Mouse (Mus musculus): ENCODE measurements around the gene Cdkn2c. TPM values are rescaled to one million over a fixed set of nuclear protein-coding genes. Genes with fewer than 3 reads are reported as not detected.

Gene Cdkn2c
- total and polyA plus RNA-seq, 3 experiments: 18.6 to 26.8 TPM; not detected in 1

- Histone ChIP-seq H3K36me3 (ENCODE audit: control insufficient read depth in 1 of 2, insufficient read depth in 2 of 2, low read length in 2 of 2) (peaks cover 0 to 13% of the 10 kb centered on the region in 2 experiments; a peak in 2 of 4 replicates), H3K27me3 (ENCODE audit: control insufficient read depth in 1 of 2, insufficient read depth in 2 of 2, low read length in 2 of 2) (no peaks in the 10 kb centered on the region), H3K4me3 (ENCODE audit: control insufficient read depth in 1 of 2, insufficient read depth in 1 of 2, low read depth in 2 of 2, low read length in 2 of 2) (no peak overlapping the region), H3K79me2 (ENCODE audit: control insufficient read depth, insufficient read depth, low read length, poor library complexity) (peaks cover 9% of the 10 kb centered on the region), H3K27ac (ENCODE audit: control insufficient read depth, low read depth, low read length) (no peak overlapping the region), H3K9me3 (replicated peaks; ENCODE audit: insufficient read depth, low read length) (no peaks in the 10 kb centered on the region), H3K4me1 (ENCODE audit: control insufficient read depth in 1 of 2, insufficient read depth in 2 of 2, low read length in 2 of 2) (peaks cover 0 to 3% of the 10 kb centered on the region in 2 experiments; a peak in 2 of 4 replicates), H3K9ac (ENCODE audit: control insufficient read depth, low read depth, low read length, poor library complexity, severe bottlenecking) (no peak overlapping the region)
- peak; percentile 56 for DNase-seq (ENCODE audit: low read depth, low spot score)
- 0 out of 2 replicates have a peak, but pooled peaks have one; percentile 20 for TF ChIP-seq TBP (IDR thresholded peaks at IDR 0.05; ENCODE audit: low read depth, low read length)
- TF ChIP-seq MEF2A (IDR thresholded peaks at IDR 0.05; ENCODE audit: extremely low read depth, insufficient replicate concordance, low read depth, low read length, poor library complexity, severe bottlenecking): no peak
- no peak for TF ChIP-seq SIN3A (IDR thresholded peaks at IDR 0.05; ENCODE audit: low read length)
- no peak for TF ChIP-seq TAL1 (IDR thresholded peaks at IDR 0.05; ENCODE audit: low read length)
- no peak for TF ChIP-seq MYB (IDR thresholded peaks at IDR 0.05; ENCODE audit: low read depth, low read length)
- no peak for TF ChIP-seq CHD1 (IDR thresholded peaks at IDR 0.05; ENCODE audit: low read depth, low read length)
- TF ChIP-seq ZKSCAN1 (IDR thresholded peaks at IDR 0.05; ENCODE audit: low read depth, low read length): no peak
Measured at GRCm38 (mm10) chr4:109671941-109672340, 5.0 kb upstream of the Cdkn2c start.

GRCm38 (mm10) chr4:109670213-109670612, 3.2 kb upstream of the Cdkn2c start:
- no peaks in the 10 kb centered on the region for H3K27me3 ChIP-seq (ENCODE audit: control insufficient read depth in 1 of 2, insufficient read depth in 2 of 2, low read length in 2 of 2)
- no peak overlapping the region for H3K27ac ChIP-seq (ENCODE audit: control insufficient read depth, low read depth, low read length)
- H3K4me1 ChIP-seq (ENCODE audit: control insufficient read depth in 1 of 2, insufficient read depth in 2 of 2, low read length in 2 of 2): no peaks in the 10 kb centered on the region; a peak in 2 of 4 replicates
- H3K79me2 ChIP-seq (ENCODE audit: control insufficient read depth, insufficient read depth, low read length, poor library complexity): peaks cover 20% of the 10 kb centered on the region
- H3K36me3 ChIP-seq (ENCODE audit: control insufficient read depth in 1 of 2, insufficient read depth in 2 of 2, low read length in 2 of 2): peaks cover 0 to 9% of the 10 kb centered on the region in 2 experiments; a peak in 2 of 4 replicates
- peak; percentile 73 for DNase-seq (ENCODE audit: low read depth, low spot score)
- H3K9me3 ChIP-seq (replicated peaks; ENCODE audit: insufficient read depth, low read length): no peaks in the 10 kb centered on the region
- H3K9ac ChIP-seq (ENCODE audit: control insufficient read depth, low read depth, low read length, poor library complexity, severe bottlenecking): no peak overlapping the region
- TF ChIP-seq SMC3 (IDR thresholded peaks at IDR 0.05; ENCODE audit: low read depth, low read length) (peak; percentile 16; the same call in 1 of the 2 replicates), RCOR1 (IDR thresholded peaks at IDR 0.05; ENCODE audit: low read depth, low read length) (no peak), NELFE (IDR thresholded peaks at IDR 0.05; ENCODE audit: low read depth, low read length) (no peak), ETS1 (IDR thresholded peaks at IDR 0.05; ENCODE audit: low read depth, low read length) (no peak), MYC (IDR thresholded peaks at IDR 0.05; ENCODE audit: low read depth, low read length) (0 out of 2 replicates have a peak, but pooled peaks have one; percentile 39), SIN3A (IDR thresholded peaks at IDR 0.05; ENCODE audit: low read length) (0 out of 2 replicates have a peak, but pooled peaks have one; percentile 38), RAD21 (IDR thresholded peaks at IDR 0.05; ENCODE audit: low read depth, low read length) (peak; percentile 34), CTCF (IDR thresholded peaks at IDR 0.05 in 2 of 3, conservative IDR thresholded peaks at IDR 0.05 in 1 of 3; ENCODE audit: control insufficient read depth in 1 of 3, insufficient read depth in 1 of 3, low read depth in 2 of 3, low read length in 3 of 3, poor library complexity in 1 of 3, severe bottlenecking in 1 of 3) (peak; percentile 14 to 56 (median 20); a peak in 3 of 6 replicates), MXI1 (IDR thresholded peaks at IDR 0.05; ENCODE audit: low read depth, low read length) (no peak), GATA1 (IDR thresholded peaks at IDR 0.05; ENCODE audit: low read depth, low read length) (peak; percentile 70), MAFK (IDR thresholded peaks at IDR 0.05; ENCODE audit: borderline replicate concordance, low read depth, low read length) (no peak), TBP (IDR thresholded peaks at IDR 0.05; ENCODE audit: low read depth, low read length) (0 out of 2 replicates have a peak, but pooled peaks have one; percentile 5), BHLHE40 (IDR thresholded peaks at IDR 0.05; ENCODE audit: borderline replicate concordance, low read depth, low read length) (no peak), NRF1 (IDR thresholded peaks at IDR 0.05; ENCODE audit: insufficient read depth, low read depth, low read length, poor library complexity, severe bottlenecking) (no peak), ZKSCAN1 (IDR thresholded peaks at IDR 0.05; ENCODE audit: low read depth, low read length) (no peak), TCF12 (IDR thresholded peaks at IDR 0.05; ENCODE audit: low read depth, low read length) (no peak), E2F4 (IDR thresholded peaks at IDR 0.05; ENCODE audit: borderline replicate concordance, low read depth, low read length) (no peak), JUND (IDR thresholded peaks at IDR 0.05; ENCODE audit: low read depth, low read length) (no peak), TAL1 (IDR thresholded peaks at IDR 0.05; ENCODE audit: low read length) (no peak)
- H3K4me3 ChIP-seq (ENCODE audit: control insufficient read depth in 1 of 2, insufficient read depth in 1 of 2, low read depth in 2 of 2, low read length in 2 of 2): no peak overlapping the region
